Mouse (Mus musculus) skeletal muscle tissue, postnatal 0 days (tissue): ENCODE data around the gene Mreg. TPM values are rescaled to one million over a fixed set of nuclear protein-coding genes. Genes with fewer than 3 reads are reported as not detected.

Experiments
- polyA plus RNA-seq: library from polyadenylated mRNA; unstranded; fragments of >200 nt; fragmentation: Nextera tagmentation; extraction: Ambion mirVana; gene quantifications from 2 replicates; pipeline ENCODE4 v1.2.1, GENCODE M21; 2015

Gene Mreg
- 12.3 and 13.1 TPM in 2 replicates for polyA plus RNA-seq

DNA sequence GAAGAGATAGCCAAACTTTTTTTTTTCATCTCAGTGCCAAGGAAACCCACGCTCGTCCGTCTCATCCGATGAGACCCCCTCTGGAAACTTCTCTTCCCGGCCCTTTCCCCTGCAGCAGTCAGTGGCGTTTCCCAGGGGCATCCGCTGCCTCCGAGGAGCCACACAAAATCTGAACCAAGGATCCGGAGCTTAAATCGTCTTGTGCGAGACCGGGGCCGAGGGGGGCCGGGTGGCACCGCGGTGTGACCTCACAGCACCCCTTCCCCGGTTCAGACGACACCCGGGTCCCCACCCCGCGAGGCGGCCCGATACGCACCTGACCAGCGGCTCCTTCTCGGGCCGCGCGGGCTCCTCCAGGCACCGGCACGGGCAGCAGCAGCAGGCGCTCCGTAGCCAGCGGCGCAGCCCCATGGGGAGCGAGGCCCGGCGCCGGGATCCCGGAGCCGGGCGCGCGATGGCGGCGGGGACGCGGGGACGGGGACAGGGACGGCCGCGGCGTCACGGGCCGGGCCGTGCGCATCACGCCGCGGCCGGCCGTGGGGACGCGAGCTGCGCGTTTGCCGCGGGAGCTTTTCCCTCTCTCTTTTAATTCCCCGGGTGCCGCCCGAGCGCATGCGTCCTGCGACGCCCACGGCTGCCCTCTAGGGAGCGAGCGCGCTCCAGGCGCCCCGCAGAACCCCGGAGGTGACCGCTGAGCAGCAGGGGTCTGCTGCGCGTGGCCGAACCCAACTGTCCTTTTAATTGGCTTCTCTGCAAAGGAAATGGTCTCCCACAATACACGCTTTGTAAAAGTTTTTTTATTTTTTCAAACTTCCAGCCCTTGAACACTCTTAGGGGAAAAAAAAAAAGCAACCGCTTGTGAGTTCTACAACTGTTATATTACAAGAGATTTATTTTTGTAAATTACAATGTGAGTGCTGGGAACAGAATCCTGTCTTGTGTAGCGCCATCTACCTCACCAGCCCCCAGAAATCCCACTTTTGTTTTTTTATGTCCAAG lies at the start of gene Mreg:
Gene Mreg (minus strand): TSS at position 607 of the 999 bp plus-strand sequence.

Other genes starting within 250 kb of the Mreg start
- 29.3 and 32.4 TPM in 2 replicates for gene Pecr, start 72.0 kb upstream of the Mreg start, polyA plus RNA-seq
- gene Tmem169, start 72.1 kb upstream of the Mreg start, polyA plus RNA-seq, result 0.37 and 0.56 TPM in 2 replicates
- 16.3 and 18.0 TPM in 2 replicates for gene Xrcc5, start 95.1 kb upstream of the Mreg start, polyA plus RNA-seq